Mouse (Mus musculus): ENCODE measurements around the gene Pde9a. TPM values are rescaled to one million over a fixed set of nuclear protein-coding genes. Genes with fewer than 3 reads are reported as not detected.

Pde9a gene
- total RNA-seq, 4 experiments from 2014 or later = 1.3 to 2.9 (median 2.1) TPM

DNA sequence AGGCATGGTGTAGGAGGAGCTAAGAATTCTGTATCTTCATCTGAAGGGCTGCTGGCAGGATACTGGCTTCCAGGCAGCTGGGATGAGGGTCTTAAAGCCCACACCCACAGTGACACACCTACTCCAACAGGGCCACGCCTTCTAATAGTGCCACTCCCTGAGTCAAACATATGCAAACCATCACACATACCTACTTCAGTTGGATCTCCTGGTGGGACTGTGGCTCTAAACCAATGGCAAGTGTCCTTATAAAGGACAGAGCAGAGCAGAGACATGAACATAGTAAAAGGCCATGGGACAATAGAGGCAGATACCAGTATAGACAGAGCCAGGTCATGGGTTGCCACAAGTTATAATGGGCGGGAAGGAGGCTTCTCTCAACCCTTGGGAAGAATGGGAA lies 76.5 kb downstream of the Pde9a start:
- DNase-seq (ENCODE audit: low spot score in 2 of 2) = no peak

DNA sequence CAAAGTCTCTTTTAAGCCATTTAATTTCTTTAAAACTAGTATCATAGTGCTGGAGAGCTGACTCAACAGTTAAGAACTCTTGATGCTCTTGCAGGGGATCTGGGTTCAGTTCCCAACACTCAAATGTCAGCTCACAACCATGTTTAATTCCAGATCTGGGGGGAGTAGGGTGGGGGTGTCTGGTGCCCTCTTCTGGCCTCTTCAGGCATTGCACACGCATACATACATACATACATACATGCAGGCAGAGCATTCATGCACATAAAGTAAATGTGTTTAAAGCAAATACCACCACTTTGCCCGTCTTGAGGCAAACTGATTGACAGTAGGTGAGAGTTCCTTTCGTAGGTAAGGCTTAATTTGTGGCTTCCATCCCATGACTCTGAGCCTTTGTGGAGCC lies 80.8 kb downstream of the Pde9a start:
- DNase-seq (ENCODE audit: low spot score in 2 of 2) = no peak

DNA sequence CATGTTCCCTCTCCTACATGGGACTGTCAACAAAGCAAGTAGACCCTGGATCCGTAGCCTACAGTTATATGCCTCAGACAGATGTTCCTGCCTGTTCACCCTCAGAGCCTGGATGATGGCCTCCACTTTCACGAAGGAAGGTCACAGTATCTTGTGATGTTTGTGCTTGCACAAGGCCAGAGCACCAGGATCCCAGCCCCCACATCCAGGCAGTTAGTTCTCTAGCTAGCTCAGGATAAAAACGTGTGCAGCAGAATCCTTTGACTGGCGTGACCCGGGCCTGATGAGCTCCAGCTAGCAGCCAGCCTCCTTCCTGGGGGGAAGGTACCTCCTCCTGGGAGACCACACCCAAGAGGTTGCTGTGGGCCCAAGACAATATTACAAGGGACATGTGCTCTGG lies 82.5 kb downstream of the Pde9a start:
- no peak for DNase-seq (ENCODE audit: low spot score in 2 of 2)

DNA sequence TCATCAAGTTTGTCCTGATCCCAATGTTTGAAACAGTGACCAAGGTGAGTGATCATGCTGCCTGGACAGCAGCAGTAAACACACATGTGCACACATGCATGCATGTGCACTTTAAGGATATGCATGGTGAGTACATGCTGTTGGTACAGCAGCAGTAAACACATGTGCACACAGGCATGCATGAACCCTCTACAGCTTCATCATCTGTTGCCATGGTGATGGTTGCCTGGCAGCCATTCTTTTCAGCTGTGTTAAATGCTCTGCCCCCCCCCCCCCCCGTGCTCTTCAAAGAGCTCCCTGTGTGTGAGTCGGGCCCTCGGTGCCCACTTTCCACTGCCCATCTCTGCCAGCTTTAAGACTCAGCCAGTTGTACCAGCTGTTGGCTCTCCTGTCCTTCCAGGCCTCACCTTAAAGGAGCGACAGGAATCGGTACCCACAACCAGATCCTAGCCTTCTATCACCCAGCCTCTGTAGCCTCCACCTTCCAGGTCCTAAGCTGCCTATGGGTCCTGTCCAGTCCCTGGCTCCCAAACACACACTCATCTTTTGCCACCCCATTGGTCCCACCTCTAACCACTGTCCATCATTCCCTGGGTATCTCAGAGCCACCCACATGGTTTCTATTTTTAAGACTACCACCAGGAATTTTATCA lies 84.9 kb downstream of the Pde9a start:
- no peak for DNase-seq (ENCODE audit: low spot score in 2 of 2)

DNA sequence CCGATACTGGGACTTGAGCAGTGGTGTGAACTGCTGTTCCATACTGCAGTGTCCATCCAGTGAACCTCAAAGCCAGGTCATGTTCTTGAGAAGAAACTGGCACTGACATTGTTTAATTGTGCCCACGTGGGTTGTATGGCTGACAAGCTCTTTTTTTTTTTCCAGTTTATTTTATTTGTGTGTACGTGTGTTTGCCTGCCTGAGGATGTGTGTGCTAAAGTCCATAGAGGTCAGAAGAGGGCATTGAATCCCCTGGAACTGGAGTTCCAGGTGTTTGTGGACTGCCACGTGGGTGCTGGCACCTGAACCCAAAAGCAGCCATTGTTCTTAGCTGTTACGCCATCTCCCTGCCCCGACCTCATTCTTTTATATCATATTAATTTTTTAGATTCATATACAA lies 88.4 kb downstream of the Pde9a start:
- DNase-seq (ENCODE audit: low spot score in 2 of 2) = no peak

DNA sequence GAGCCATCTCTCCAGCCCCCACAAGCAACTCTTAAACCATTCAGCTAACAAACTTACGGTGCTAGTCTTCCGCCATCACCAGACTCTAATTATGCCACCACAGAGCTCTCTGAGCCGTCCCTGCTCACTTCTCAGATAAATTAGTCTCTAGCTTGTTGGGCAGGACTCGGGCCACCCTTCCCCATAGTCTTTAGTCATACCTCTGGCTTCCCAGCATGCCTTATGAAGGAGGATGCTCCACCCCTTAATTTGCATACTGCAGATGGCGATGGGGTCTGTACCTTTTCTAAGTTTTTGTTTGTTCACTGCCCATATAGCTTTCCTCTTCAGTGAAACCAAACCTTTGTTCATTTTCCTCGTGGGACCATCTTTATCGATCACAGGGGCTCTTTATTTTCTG lies 92.6 kb downstream of the Pde9a start:
- no peak for DNase-seq (ENCODE audit: low spot score in 2 of 2)

DNA sequence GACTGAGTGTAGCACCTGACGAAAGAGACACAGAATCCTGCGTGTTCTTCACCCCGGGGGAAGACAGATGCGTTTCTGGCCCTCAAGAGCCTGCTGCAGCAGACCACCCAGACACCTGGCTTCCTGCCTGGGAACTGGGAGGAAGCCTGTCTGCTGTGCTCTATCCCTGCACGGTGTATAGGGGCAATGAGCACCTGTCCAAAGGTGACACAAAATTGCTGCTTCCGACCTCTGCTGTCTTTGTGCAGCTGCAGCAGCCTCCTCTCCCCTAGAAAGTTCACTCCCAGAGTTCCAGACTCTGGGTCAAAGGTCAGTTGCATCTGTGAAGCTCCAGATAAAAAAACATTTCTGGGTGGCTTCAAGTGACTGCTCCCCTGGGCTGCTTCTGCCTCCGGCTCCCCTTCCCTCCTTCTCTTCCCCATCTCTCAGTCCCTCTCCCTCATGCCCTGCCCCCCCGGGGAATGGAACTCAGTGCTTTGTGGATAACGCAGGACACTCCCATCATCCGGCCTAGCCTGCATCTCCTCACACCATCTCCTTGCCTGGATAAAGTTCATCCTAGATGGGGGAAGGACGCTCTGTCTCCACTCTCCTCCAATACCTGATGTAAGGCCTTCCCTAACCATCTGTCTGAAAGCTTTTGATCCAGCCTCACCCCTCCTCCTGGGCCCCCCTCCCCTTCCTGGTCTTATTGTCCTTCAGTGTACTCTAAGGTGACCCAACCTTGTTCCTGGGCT lies 93.3 kb downstream of the Pde9a start:
- no peak for DNase-seq (ENCODE audit: low spot score in 2 of 2)

DNA sequence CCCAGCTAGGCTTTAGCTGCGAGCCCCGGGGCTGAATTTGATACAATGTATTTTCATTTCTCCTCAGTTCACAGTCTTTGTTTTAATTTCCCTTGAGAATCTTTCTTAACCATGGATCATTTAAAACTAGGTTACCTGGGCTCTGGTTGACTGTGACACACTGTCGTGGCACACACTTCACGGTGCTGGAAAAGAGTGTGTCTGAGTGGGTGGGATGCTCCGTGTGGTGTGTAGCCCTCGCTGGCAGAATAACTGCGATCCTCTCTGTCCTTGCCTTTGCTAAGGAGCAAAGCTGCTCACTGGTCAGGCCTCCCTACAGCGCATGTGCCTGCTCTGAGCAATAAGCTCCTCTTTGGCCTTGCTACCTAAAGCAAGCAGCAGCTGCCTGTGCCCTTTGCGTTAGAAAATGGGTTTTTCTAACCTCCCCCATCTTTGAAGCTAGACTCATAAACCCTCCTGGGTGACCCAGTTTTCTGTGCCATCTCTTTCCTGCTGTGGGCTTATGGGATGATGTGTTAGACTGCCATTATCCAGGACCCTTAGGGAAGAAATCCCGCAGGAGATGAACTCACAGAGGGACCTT lies 100.7 kb downstream of the Pde9a start:
- DNase-seq (ENCODE audit: low spot score in 2 of 2) = no peak

DNA sequence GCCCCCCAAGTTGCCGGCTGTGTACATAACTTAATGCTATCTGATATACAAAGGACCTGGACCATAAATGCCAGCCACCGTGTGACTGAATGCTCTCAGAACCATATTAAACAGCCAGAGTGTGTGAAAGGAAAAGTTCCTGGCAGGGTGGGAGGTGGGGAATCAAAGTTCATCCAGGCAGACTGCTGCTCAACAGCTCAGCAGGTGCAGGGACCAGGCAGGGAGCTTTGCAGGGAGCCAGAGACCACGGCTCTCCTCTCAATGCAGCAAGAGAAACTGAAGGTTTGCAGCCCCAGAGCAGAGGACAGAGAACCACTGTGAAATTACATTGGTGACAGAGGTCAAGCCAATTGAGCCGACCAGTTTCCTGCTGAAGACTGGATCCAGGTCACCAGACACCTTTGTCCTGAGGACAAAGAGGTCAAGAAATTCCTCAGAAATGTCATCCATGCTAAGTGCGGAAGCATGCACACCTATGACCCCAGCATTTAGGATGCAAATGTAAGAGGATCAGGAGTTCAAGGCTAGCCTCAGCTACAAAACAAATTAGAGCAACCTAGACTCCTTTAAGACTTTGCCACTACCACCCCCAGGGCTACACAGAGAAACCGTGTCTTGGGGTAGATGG lies 101.5 kb downstream of the Pde9a start:
- no peak for DNase-seq (ENCODE audit: low spot score in 2 of 2)

DNA sequence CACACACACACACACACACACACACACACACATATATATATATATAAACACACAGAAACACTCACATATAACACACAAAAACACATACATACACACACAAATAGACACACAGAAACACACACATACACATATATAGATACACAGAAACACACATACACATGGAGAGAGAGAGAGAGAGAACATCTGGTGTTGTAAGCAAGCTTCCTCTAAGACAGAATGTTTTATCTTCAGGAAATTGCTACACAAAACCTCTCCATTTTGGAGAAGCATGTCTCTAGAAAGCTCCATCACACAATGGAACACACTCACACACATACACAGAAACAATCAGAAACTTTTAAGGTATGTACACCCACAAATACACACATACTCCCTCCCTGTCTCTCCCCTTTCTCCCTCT lies 105.3 kb downstream of the Pde9a start:
- no peak for DNase-seq (ENCODE audit: low spot score in 2 of 2)

DNA sequence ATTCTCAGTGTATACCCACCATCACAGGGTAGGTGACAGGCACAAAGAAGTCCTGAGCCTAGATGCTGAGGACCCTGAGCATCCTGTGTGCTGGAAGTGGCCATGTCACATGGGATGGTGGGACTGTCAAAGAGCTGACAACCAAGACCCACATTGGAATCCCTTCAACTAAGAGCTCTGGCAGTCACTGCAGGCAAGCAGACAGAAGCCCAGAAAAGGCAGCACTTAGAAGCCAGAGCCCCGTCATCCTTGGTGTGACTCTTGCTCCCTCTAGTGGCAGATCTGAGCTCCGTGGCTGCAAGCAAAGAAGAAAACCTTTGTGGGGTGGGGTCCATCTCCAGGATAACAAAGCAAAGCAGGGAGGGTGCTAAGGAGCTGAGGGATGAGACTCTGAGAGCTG lies 106.4 kb downstream of the Pde9a start:
- peak; percentile 41 to 53 for DNase-seq (ENCODE audit: low spot score in 2 of 2)

DNA sequence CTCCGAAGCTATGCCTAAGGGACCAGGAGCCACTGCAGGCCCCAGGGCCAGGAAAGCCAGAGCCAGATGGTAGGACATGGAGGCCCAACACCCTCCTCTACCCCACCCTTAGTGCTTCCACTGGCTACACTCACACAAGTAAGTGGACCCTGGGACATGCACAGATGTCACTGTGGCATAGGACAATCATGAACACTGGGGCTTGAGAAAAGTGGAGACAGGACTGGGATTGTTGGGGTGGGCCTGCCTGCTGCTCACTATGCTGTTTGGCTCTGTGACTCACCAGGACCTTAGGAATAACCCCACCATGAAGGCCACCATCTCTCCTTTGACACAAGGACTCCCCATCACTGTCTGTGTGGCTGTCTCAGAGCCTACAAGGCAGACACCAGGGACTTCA lies 109.0 kb downstream of the Pde9a start:
- DNase-seq (ENCODE audit: low spot score in 2 of 2) = no peak

DNA sequence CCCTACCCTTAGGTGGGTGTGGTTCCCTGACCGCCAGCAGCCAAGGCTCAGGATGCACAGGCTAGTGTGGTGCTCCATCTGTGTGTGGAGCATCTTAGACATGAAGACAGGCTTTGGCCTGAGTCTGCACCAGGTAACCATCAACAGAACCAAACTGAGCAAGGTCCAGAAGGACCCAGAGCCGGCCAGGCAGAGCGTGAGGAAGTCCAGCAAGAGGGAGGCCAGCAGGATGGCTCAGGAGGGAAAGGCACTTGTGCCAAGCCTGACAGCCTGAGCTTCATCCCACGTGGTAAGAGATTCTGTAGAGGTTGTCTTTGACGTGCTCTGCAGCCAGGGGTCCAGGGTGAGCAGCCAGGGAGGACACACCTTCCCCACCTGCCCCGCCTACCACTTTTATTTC lies 111.7 kb downstream of the Pde9a start:
- no peak for DNase-seq (ENCODE audit: low spot score in 2 of 2)

DNA sequence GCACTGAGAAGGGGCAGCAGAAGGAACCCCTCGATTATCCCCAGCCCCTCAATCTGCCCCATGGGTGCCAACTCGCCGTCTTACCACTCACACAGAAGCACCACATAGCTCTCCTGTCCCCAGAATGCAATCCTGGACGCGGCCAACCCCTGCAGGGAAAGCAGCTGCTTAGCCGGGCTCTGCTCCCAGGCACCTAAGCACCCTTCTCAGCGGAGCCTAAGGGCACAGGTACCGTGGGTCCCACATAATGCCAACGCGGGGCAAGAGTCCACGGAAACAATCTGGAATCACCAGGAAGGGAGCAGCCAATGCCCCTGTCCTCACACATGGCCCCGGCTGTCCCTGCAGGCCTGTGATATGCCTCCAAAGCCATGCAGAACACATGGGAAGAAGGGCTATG lies 113.7 kb downstream of the Pde9a start:
- no peak for DNase-seq (ENCODE audit: low spot score in 2 of 2)

DNA sequence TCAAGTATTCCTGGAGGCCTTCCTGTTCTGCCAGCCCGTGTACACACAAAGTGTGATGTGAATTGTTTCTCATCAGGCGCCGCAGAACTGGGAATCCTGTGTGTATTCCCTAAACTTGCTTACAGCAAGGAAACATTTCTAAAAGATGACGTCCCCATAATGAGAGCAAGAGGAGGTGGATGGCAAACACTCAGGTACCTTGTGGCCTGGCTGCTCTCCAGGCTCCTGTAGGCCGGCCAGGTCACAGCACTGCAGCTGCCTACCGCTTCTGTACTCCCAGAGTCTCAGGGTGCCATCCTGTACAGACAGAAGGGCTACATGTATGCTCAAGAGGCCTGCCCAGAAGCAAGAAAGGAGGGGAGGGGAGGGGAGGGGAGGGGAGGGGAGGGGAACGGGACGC lies 114.4 kb downstream of the Pde9a start:
- no peak for DNase-seq (ENCODE audit: low spot score in 2 of 2)

DNA sequence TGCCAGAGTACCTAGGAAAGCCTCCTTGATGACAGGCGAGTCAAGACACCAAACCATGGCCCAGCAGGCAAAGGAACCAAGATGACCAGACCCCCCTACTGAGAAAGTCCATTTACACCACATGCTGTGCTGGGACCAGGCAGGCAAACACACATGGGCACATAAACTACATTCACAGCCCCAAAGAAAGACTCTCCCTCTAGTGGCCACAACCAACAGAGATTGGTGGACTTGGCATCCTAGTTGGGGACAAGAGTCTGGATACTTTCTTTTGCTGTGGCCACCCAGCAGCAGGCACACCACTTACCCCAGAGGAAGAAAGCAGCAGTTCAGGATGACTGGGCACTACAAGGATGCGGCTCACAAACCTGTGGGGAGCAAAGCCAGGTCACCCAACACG lies 114.9 kb downstream of the Pde9a start:
- DNase-seq (ENCODE audit: low spot score in 2 of 2) = no peak

DNA sequence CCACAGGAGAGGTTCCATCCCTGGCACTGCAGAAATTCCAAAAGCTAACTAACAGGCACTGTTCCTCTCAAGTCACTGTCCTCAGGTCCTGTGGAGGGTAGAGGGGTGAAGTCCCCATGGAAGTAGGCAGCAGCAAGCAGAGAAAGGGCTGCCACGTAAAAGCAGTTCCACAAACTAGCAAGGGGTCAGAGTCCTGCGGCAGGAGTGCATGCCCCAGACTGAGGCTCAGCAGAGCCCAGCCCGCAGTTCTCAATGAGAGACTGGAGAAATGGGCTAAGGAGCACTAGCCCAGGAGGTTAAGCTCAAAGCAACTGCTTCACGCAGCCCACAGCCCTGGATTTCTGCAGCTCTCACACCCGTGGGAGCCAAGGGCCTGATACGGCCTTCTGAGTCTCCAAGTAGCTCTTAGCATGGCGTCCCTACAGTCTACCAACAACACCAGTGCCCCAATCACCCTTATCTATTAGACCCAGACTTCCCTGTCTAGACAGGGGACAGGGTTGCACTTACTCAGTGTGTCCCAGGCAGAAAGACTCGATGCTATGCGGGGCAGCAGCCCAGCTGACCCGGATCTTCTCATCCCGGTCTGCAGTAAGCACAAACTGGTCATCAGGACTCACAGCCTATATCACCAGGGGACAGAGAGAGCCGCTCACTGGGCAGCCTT lies 116.4 kb downstream of the Pde9a start:
- no peak for DNase-seq (ENCODE audit: low spot score in 2 of 2)

DNA sequence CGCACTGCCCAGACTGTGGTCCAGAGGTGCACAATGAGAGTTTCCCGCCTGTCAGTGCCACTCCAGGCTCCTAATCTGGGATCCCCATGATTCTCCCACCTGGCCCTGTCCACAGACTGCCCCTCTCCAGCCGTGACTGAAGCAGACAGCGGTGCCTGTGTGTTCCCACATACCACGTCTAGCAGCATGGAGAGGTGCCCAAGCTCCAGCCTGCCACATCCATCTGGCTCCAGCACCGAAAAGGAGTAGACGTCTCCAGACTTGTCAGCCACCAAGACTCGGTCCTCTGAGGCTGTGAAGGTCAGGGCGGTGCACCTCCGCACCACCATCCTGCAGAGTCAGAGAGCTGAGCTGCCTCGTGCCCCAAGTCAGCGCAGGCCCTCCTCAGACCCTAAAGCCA lies 117.3 kb downstream of the Pde9a start:
- DNase-seq (ENCODE audit: low spot score in 2 of 2) = no peak

DNA sequence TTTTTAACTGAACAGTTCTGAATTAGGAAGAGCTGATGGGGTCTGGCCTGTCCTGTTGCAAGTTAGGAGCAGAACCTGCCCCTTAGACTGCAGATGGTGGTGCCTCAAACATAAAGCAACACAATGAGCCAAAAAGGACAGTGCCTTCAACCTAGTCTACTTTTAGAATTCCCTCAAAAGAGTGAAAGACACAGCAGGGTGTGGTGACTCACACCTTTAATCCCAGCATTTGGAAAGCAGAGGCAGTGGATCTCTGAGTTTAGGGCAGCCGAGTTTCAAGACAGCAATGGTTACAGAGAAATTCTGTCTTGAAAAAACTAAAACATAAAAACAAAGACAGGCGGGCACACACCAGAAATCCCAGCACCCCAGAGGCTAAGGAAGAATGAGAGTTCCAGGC lies 117.9 kb downstream of the Pde9a start:
- DNase-seq (ENCODE audit: low spot score in 2 of 2) = no peak

DNA sequence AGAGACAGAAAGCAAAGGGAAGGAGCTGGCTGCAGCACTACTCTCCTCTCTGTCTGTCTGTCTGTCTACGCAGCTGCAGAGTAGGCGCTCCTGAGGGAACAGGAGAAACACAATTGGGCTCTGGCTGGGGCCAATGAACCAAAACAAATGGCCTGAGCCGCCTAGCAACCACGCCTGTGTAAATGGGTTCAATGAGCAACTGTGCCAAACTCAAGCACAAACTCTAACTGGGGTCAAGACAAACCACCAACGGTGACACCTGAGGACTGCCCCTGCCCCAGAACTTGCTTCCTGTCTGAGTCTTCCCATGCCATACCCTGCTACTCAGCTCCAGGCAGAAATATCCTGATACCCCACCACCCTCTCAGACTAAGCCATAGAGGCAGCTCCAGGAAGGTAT lies 119.0 kb downstream of the Pde9a start:
- DNase-seq (ENCODE audit: low spot score in 2 of 2) = no peak

DNA sequence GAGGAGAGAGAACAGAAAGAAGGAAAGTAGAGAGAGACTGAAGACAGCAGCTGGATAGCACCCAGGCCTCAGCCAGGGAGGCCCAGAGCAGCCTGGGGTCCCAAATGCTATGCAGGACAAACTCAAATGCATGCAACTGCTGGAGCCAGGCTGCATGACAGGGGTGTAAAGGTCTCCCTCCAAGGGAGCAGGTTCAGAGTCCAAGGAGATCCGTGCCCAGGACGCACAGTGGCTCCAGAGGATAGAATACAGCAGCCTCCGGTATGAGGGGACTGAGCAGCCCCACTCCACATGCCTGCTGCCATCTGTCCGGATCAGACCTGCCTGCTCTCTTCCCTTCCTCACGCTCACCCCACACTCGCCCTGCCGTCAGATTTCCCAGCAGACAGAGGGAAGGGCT lies 120.3 kb downstream of the Pde9a start:
- DNase-seq (ENCODE audit: low spot score in 2 of 2) = no peak

DNA sequence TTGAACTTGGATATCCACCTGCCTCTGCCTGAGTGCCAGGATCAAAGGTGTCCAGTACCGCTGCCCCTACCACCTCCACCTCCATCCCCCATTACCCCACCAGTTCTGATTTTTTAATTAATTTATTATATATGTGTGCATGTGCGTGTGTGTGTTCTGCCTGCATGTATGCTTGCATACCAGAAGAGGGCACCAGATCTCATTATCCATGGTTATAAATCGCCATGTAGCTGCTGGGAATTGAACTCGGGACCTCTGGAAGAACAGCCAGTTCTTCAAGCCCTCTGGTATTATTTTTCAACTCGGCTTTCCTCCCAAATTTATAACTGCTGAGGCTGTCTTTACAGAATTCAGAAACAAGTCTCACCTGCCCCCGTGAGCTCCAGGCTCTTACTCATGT lies 124.9 kb downstream of the Pde9a start:
- DNase-seq (ENCODE audit: low spot score in 2 of 2) = no peak
